Mouse (Mus musculus) liver, postnatal 0 days (tissue): ENCODE data around the gene Ndc80. TPM values are rescaled to one million over a fixed set of nuclear protein-coding genes. Genes with fewer than 3 reads are reported as not detected.
A peak's percentile ranks its signal among the peaks of the same experiment; 100 is the strongest.

ENCODE experiments used
- ATAC-seq: fragments of 200-750 bp; cut with Nextera tagmentation; 2 replicates; pipeline ENCODE4 v1.8.0; 2017; ENCODE audit warnings: mild to moderate bottlenecking, moderate library complexity
- DNase-seq: peaks from one replicate; pipeline ENCODE4 v3.0.0-alpha.2; 2016
- H3K27ac ChIP-seq: fragments of 300-500 bp; sonication (generic); 2 replicates; pipeline ENCODE4 v1.5.1; 2014; ENCODE audit warnings: antibody characterized with exemption, moderate library complexity, mild to moderate bottlenecking, low read depth
- H3K27me3 ChIP-seq: fragments of 300-500 bp; sonication (generic); 2 replicates; pipeline ENCODE4 v1.6.1; 2014; ENCODE audit warnings: low read length, control low read depth, mixed read lengths; ENCODE audit not compliant: insufficient read depth
- H3K36me3 ChIP-seq: fragments of 300-500 bp; sonication (generic); replicated peaks from 2 replicates; pipeline ENCODE4 v1.6.1; 2014; ENCODE audit warnings: mild to moderate bottlenecking, control low read depth, low read length, moderate library complexity, mixed read lengths; ENCODE audit not compliant: insufficient read depth
- H3K4me1 ChIP-seq: fragments of 300-500 bp; sonication (generic); 2 replicates; pipeline ENCODE4 v1.6.1; 2014; ENCODE audit warnings: antibody characterized with exemption, mild to moderate bottlenecking, control low read depth; ENCODE audit not compliant: insufficient read depth
- H3K4me2 ChIP-seq: fragments of 300-500 bp; sonication (generic); 2 replicates; pipeline ENCODE4 v1.6.1; 2014; ENCODE audit warnings: low read depth, mild to moderate bottlenecking, low read length, moderate library complexity, mixed read lengths
- H3K4me3 ChIP-seq: fragments of 300-500 bp; sonication (generic); 2 replicates; pipeline ENCODE4 v1.5.1; 2014; ENCODE audit warnings: low read depth, low read length
- H3K9ac ChIP-seq: fragments of 300-500 bp; sonication (generic); replicated peaks from 2 replicates; pipeline ENCODE4 v1.6.1; 2014; ENCODE audit warnings: mild to moderate bottlenecking, moderate library complexity
- H3K9me3 ChIP-seq: fragments of 300-500 bp; sonication (generic); 2 replicates; pipeline ENCODE4 v1.6.1; 2016; ENCODE audit warnings: mild to moderate bottlenecking, control low read depth, low read length, mixed read lengths
- CTCF ChIP-seq: sonication (generic); IDR thresholded peaks from 2 replicates; pipeline ENCODE4 v1.5.1; 2016; ENCODE audit warnings: antibody characterized with exemption, low read depth
- EP300 ChIP-seq: IDR thresholded peaks from 2 replicates; pipeline ENCODE4 v1.6.1; 2016; ENCODE audit warnings: antibody characterized with exemption, low read depth, mild to moderate bottlenecking
- WGBS: fragments of 180-500 bp; shearing (Covaris S2); extraction: QIAGEN DNeasy Blood & Tissue Kit; methylation state at CpG from one replicate; pipeline ENCODE4 v1.1.7; 2014; ENCODE audit not compliant: insufficient replicate concordance; 5-methylcytosine and 5-hydroxymethylcytosine counted together
- polyA plus RNA-seq: library from polyadenylated mRNA; unstranded; fragments of >200 nt; fragmentation: Nextera tagmentation; extraction: Ambion mirVana; gene quantifications from 2 replicates; pipeline ENCODE4 v1.2.1, GENCODE M21; 2015

The Ndc80 gene
- polyA plus RNA-seq, 1 experiment from 2014 or later, result 17.7 TPM

DNA sequence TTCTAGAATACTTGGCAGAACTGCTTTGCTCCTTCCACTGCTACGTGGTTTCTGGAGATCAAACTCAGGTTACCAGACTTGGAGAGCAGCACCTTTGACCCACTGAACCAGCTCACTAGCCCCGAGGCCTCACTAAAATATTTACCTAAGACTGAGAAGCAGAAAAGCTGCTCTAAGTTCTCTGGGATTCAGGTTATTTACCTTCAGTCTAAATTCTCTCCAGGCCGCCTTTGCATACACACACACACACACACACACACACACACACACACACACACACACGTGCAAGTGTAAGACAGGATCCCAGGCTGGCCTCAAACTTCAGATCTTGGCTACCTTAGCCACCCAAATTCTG, 35.3 kb downstream of the Ndc80 start:
- Histone ChIP-seq H3K36me3 (peaks cover 6% of the 10 kb centered on the region), H3K4me3 (no peak overlapping the region), H3K27me3 (no peaks in the 10 kb centered on the region), H3K9me3 (no peaks in the 10 kb centered on the region), H3K4me2 (peak overlapping the region; percentile 45; the same call in 1 of the 2 replicates), H3K27ac (peak overlapping the region; percentile 78), H3K9ac (no peak overlapping the region), H3K4me1 (peaks cover 12% of the 10 kb centered on the region)
- WGBS, result 40% methylated on average over 4 of the region's 4 CpGs
- no peak for DNase-seq
- TF ChIP-seq CTCF (no peak), EP300 (no peak)
- ATAC-seq, result peak; percentile 14; the same call in 1 of the 2 replicates

DNA sequence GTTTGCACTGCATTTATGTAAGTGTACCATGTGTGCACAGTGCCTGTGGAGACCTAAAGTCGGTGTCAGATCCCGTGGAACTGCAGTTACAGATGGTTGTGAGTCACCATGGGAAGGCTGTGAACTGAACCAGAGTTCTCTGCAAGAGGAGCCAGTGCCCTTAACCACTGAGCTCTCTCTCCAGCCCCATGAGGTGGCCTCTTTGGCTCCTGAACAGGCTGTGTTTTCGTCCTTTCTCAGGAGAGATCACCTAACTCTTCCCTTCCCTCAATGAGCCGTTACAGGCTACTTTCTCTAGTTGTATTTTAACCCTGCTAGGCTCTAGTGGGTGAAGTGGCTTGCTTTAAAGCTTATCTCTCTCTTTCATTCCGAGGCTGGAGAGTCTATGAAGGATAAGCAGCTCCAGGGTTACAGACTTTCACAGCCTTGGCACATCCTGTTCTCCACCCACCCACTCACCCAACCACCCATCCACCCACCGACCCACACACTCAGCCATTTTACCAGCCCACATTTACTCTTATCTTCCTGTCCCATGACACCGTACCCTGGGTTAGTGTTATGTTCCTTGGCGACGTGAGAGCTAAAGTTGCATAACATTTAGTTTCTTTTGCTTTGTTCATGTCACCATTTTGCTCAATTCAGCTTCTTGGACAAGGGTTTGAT, 35.9 kb downstream of the Ndc80 start:
- Histone ChIP-seq H3K9ac (no peak overlapping the region), H3K4me3 (no peak overlapping the region), H3K4me2 (peak overlapping the region; percentile 45), H3K4me1 (peaks cover 16% of the 10 kb centered on the region), H3K36me3 (peaks cover 5% of the 10 kb centered on the region), H3K9me3 (no peaks in the 10 kb centered on the region), H3K27me3 (no peaks in the 10 kb centered on the region), H3K27ac (peak overlapping the region; percentile 78)
- TF ChIP-seq EP300 (no peak), CTCF (no peak)
- no peak for DNase-seq
- peak; percentile 68 for ATAC-seq
- 31% methylated on average over 9 of the region's 9 CpGs for WGBS

DNA sequence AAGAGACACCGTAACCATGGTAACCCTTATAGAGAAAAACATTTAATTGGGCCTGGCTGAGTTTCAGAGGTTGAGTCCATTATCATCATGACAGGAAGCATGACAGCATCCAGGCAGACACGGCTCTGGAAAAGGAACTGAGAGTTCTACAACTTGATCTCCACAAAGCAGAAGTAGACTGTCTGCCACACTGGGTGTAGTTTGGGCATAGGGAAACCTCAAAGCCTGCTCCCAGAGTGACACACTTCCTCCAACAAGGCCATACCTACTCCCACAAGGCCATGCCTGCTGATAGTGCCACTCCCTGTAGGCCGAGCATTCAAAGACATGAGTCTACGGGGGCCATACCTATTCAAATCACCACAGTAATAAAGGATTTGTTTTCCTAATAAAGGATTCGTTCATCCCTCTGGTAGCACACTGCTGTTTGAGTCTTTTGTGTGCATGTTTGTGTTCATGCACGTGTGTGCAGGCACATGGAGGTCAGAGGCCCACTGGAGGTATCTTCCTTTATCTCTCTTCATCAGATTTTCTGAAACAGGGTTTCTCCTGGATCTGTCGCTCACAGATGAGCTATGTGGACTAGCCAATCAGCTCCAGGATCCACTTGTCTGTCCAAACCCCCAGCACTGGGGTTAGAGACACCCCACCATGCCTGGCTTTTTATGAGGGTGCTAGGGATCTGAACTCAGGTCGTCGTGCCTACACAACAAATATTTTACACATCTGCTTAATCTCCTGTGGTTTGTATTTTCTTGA, 36.8 kb downstream of the Ndc80 start:
- H3K36me3 ChIP-seq, result no peaks in the 10 kb centered on the region
- H3K9ac ChIP-seq, result no peak overlapping the region
- peak; percentile 26 for DNase-seq
- no peak for TF ChIP-seq EP300
- no peak for TF ChIP-seq CTCF
- peak; percentile 46 for ATAC-seq
- H3K4me3 ChIP-seq, result no peak overlapping the region
- no peaks in the 10 kb centered on the region for H3K9me3 ChIP-seq
- H3K27ac ChIP-seq, result peak overlapping the region; percentile 78; the same call in 1 of the 2 replicates
- 69% methylated on average over 9 of the region's 9 CpGs for WGBS
- H3K27me3 ChIP-seq, result no peaks in the 10 kb centered on the region
- no peak overlapping the region for H3K4me2 ChIP-seq
- H3K4me1 ChIP-seq, result peaks cover 16% of the 10 kb centered on the region

DNA sequence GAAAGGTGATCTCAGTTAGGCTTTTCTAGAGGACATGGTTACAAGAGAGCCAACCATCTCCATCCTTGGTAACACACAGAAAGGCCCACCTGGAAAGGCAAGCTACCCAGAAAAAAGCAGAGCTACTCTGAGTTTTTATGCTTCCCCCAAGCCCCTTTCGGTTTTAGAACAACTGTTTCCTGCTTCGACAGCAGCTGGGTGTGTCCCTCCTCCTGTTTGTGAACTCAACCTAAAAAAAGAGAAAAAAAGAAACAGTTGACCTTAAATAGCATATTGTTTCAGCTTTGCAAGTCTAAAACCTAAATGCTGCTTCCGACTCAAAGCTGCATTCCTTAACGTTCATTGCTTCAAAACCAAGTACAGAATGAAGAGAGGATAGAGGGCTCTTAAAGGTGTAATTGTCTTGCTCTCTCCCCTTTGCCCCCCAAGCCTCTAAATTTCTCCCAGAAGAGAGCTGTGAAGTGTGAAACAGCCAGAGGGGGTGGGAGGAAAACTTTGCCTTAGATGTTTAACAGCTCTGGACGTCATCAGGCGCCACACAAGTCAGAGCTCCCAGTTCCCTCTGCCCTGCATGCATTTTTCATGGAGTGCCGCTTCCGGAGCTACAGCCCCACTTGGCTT, 40.3 kb downstream of the Ndc80 start:
- peak overlapping the region; percentile 37 for H3K4me3 ChIP-seq
- DNase-seq, result peak; percentile 27
- TF ChIP-seq CTCF, result no peak
- no peak for TF ChIP-seq EP300

DNA sequence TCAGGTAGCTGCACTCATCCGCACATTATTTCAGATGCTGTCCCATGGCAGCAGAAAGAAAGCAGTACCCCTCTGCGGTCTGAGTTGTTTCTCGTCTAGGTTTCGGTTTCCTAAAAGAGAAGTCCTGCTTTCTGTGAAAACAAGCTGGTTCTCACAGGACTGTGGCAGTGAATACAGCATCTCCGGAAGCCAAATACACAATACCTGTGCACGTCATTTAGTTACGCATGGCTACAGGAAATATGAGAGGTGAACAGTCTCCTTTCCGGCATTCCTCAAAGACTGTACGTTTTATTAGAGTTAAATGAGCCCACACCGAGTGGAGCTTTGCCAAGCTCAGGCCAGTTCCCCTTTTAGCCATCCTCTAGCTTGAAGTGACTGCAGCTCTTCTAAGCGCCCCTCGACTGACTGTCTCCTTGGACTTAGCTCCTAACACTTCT, 40.8 kb downstream of the Ndc80 start:
- TF ChIP-seq CTCF, result no peak
- TF ChIP-seq EP300, result no peak
- peak overlapping the region; percentile 71 for H3K4me2 ChIP-seq
- H3K9ac ChIP-seq, result peak overlapping the region; percentile 54
- no peaks in the 10 kb centered on the region for H3K36me3 ChIP-seq
- DNase-seq, result peak; percentile 47
- H3K27me3 ChIP-seq, result no peaks in the 10 kb centered on the region
- peak overlapping the region; percentile 37 for H3K4me3 ChIP-seq
- H3K4me1 ChIP-seq, result peaks cover 21% of the 10 kb centered on the region
- WGBS, result 27% methylated on average over 12 of the region's 12 CpGs
- ATAC-seq, result peak; percentile 37
- no peaks in the 10 kb centered on the region for H3K9me3 ChIP-seq
- peak overlapping the region; percentile 91 for H3K27ac ChIP-seq

More for the DNA sequence above, 40.3 kb downstream of the Ndc80 start:
- Histone ChIP-seq H3K9ac (peak overlapping the region; percentile 54), H3K9me3 (no peaks in the 10 kb centered on the region), H3K36me3 (no peaks in the 10 kb centered on the region), H3K27ac (peak overlapping the region; percentile 91), H3K4me2 (peak overlapping the region; percentile 71), H3K27me3 (no peaks in the 10 kb centered on the region), H3K4me1 (peaks cover 21% of the 10 kb centered on the region)
- WGBS, result 26% methylated on average over 8 of the region's 8 CpGs
- 0 out of 2 replicates have a peak, but pooled peaks have one; percentile 12 for ATAC-seq

DNA sequence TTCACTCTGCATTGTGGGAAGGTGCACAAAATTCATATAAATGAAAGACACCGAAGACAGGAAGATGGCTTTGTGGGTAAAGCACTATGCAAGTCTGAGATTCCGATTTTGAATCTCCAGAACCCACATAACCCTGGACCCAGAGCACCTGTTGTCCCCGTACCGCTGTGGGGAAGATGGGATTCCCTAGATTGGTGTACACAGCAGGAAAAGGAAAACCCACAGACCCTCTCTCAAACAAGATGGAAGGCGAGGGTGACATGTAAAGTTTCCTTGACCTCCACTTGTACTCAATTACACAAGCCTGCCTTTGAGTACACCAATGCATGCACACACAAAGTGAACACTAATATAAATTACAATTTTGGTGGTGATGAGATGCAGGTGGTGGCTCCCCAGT, 41.9 kb downstream of the Ndc80 start:
- Histone ChIP-seq H3K4me1 (peaks cover 18% of the 10 kb centered on the region), H3K4me2 (no peak overlapping the region), H3K27ac (peak overlapping the region; percentile 91), H3K4me3 (no peak overlapping the region), H3K27me3 (no peaks in the 10 kb centered on the region), H3K9ac (no peak overlapping the region), H3K36me3 (no peaks in the 10 kb centered on the region), H3K9me3 (no peaks in the 10 kb centered on the region)
- DNase-seq (no peak), ATAC-seq (no peak)
- 85% methylated on average over 5 of the region's 5 CpGs for WGBS
- TF ChIP-seq EP300 (no peak), CTCF (no peak)
